Mouse (Mus musculus) testis, postnatal 10 days (tissue): ENCODE data around the gene Osbp2.

ENCODE experiments used
- DNase-seq: peaks from one replicate; pipeline ENCODE4 v3.0.0; 2021; ENCODE audit warnings: low spot score

The Osbp2 gene

GRCm38 (mm10) chr11:3823378-3823777 is 40.3 kb downstream of the Osbp2 start:
- DNase-seq: no peak

GRCm38 (mm10) chr11:3817986-3818758 is 45.5 kb downstream of the Osbp2 start:
- DNase-seq: no peak

DNA sequence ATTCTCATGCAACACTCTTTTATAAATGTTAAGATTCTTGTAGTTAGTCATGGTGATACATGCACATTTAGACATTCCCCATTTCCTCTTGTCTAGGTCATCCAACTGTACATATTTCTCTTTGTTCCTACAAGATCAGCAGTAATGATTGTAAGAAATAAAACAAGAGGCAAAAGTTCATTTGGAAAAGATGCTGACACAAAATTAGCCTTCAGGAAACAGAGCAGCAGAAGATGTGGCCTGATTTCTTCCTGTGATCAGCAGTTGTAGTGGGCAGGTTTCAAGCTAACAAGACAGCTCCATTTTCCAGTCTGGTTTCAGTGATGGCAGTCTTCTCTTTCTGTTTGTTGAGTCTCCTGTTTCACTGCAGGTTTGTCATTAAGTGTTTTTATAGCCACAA is 47.8 kb downstream of the Osbp2 start:
- DNase-seq: no peak

- DNase-seq: no peak
Measured at GRCm38 (mm10) chr11:3813340-3813739, 50.4 kb downstream of the Osbp2 start.

GRCm38 (mm10) chr11:3808162-3808561 is 55.5 kb downstream of the Osbp2 start:
- DNase-seq: no peak

GRCm38 (mm10) chr11:3805362-3805761 is 58.3 kb downstream of the Osbp2 start:
- no peak for DNase-seq

DNA sequence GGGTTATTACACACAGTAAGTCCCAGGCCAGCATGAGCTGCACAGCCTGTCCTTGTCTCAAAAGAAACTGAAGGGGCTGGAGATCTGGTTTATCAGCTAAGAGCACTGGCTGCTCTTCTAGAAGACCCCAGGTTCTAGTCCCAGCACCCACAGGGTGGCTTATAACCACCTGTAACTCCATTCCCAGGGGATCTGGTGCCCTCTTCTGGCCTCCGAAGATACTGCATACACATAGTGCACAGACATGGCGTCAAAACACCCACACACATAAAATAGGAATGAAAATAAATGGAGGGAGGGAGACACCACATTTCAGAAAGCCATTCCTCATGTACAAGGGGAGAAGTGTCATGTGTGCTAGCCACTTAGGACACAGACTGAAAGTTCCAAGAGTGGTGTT is 59.1 kb downstream of the Osbp2 start:
- DNase-seq: no peak

- no peak for DNase-seq
Measured at GRCm38 (mm10) chr11:3802057-3802456, 61.6 kb downstream of the Osbp2 start.

DNA sequence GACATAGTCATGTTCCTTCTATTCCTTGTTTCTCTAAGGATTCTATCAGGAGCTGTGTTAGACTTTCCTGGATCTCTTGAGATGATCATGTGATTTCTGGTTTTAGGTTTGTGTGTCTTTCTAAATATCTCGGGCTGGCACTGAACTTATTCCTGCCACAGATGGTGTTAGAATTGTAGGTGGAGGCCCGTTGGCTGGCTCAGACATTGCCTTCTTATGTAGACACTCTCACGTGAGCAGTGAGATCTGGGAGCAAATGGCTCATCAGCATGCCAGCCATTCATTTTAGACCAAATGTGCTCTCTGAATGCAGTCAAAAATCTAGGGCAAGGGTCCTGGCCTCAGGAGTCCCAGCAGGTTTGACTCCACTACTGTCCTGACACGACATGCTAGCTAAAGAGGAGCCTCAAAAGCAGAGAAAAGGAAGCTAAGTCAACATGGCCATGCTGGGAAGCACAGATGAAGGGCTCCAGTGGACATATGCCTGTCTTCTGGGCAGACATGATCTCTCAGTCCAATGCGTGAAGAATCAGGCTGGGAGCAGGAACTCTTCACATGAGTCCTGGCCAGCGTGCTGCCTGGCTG is 66.0 kb downstream of the Osbp2 start:
- DNase-seq: no peak

DNA sequence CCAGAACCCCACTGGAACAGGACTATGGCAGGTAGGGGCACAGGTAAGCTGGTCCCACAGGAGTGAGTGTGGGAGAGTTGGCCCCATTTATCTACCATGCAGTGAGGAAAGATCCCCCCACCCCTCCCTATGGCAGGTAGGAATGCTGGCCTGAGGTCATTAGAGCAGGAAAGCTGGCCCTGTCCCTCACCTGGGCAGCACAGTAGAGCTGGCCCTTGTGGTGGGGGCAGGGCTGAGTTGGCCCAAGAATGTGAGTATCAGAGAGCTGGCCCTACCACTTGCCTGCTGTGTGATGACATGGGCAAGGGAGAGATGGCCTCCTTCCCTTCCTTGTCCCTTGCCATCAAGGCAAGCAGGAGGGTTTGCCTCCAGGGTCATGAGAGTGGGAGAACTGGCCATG is 73.0 kb downstream of the Osbp2 start:
- no peak for DNase-seq

- DNase-seq: no peak
Measured at GRCm38 (mm10) chr11:3789919-3790318, 73.8 kb downstream of the Osbp2 start.

DNA sequence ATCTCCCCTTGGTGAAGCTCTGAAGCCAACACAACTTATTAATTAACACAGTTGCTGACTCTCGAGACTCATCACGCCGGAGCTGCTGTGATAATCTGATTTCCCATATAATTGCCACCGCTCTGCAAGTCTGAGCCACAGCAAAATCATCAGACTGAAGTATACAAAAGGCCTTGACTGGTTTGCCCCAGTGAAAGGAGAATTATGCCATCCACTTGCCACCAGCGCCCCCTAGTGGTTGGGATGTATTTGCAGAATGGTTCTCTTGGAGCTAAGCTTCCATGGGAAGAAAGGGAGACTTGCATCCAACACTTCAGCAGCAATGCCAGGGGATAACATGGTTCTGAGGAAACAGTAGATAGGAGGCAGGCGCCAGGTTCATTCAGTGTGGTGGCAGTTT is 77.1 kb downstream of the Osbp2 start:
- peak; percentile 94 for DNase-seq

DNA sequence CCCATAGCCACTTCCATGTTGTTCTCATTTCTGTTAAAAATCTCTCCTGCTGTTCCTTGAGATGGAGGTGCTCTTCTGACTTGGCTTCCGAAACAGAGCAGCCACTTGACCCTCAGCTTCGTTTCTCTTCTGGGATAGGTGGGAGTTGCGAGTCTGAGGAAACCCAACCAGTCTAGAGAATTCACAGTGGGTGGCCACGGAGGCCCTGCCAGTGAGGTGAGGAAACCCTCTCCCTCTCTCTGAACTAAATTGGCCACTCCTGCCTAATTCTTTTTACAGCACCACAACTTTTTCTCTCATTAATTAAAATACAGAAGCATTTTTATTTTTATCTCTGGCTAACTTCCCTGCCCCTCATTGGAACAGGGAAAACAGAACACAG is 88.4 kb downstream of the Osbp2 start:
- DNase-seq: no peak

GRCm38 (mm10) chr11:3774463-3775262 is 89.0 kb downstream of the Osbp2 start:
- DNase-seq: peak; percentile 70

- no peak for DNase-seq
Measured at GRCm38 (mm10) chr11:3773782-3774462, 89.8 kb downstream of the Osbp2 start.

DNA sequence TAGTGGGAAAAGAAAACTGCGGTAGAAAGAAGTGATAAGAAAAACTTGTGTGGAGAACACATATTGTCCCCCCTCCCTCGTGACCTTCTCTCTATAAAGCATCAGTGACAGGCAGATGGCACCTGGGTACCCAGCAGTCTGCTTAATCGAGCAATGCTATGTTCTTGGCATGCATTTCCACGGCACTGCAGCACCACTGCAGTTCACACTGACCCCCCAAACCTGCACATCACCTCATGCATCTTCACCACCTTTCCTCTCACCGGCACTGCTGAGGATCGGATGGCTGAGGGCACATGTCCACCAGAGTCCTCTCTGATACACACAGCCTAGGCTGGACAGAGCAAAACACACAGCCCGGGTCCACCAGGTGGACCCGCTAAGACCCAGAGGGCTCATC is 90.6 kb downstream of the Osbp2 start:
- no peak for DNase-seq

GRCm38 (mm10) chr11:3771348-3771747 is 92.4 kb downstream of the Osbp2 start:
- peak; percentile 49 for DNase-seq

DNA sequence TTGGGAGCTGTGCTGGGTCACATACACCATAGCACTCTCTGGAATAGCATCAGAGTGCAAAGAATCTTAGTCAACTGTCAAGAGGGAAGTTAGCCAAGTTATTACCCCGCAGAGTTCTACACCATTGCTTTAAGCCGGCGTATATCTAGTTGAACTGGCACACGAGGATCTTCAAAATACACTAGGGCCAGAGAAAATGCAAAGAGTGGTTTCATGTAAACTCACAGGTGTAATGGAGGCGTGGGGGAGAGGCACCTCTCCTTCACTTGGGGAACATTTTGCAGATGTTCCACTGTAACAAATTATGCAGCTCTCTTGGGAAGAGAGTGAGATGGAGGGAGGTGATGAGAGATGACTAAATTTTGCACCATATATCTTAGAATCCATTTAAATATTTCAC is 95.9 kb downstream of the Osbp2 start:
- no peak for DNase-seq

- no peak for DNase-seq
Measured at GRCm38 (mm10) chr11:3766964-3767363, 96.7 kb downstream of the Osbp2 start.

DNA sequence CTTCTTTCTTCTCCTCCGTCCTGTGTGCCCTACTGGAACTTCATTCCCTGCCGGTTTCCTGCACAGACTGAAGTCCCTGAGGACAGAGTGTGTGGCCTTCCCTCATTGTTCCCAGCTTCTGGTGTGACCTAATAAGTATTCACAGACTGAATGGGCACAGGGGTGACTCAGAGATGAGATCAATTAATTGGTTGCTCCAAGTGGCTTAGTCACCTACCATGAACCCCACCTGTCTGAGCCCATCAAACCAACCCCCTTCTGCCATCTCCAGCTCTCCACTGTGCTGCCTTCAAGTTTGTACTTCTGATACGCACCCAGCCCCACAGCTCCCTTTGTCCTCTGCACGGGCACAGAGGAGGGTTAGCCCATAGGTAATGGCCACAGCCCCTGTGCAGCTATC is 99.4 kb downstream of the Osbp2 start:
- DNase-seq: no peak

GRCm38 (mm10) chr11:3761775-3762501 is 101.8 kb downstream of the Osbp2 start:
- DNase-seq: peak; percentile 54

- DNase-seq: no peak
Measured at GRCm38 (mm10) chr11:3761339-3761738, 102.4 kb downstream of the Osbp2 start.
